Mouse (Mus musculus) ES-E14 (cell line): ENCODE data around the gene Rnf141. TPM values are rescaled to one million over a fixed set of nuclear protein-coding genes. Genes with fewer than 3 reads are reported as not detected.

Source experiments
- DNase-seq: peaks from one replicate; pipeline ENCODE4 v3.0.0-alpha.2; 2013; ENCODE audit warnings: low read depth, low spot score
- H3K27ac ChIP-seq: 2 replicates; pipeline ENCODE4 v1.5.1; 2012; ENCODE audit warnings: low read depth, mild to moderate bottlenecking, low read length, moderate library complexity, mixed read lengths; ENCODE audit not compliant: poor library complexity, insufficient read depth, severe bottlenecking
- H3K36me3 ChIP-seq: 2 replicates; pipeline ENCODE4 v1.6.1; 2012; ENCODE audit warnings: mild to moderate bottlenecking, low read length, moderate library complexity, mixed read lengths; ENCODE audit not compliant: control insufficient read depth, poor library complexity, insufficient read depth, severe bottlenecking
- H3K4me1 ChIP-seq, 2 experiments: fragments of 150-350 bp in 1 of 2; sonication (generic) in 1 of 2; 2 replicates each; pipeline ENCODE4 v1.6.1; 2012; ENCODE audit warnings: low read length in 2 of 2, mild to moderate bottlenecking in 1 of 2, mixed read lengths in 1 of 2; ENCODE audit not compliant: control insufficient read depth in 2 of 2, insufficient read depth in 2 of 2, poor library complexity in 1 of 2
- H3K4me3 ChIP-seq, 2 experiments: fragments of 150-350 bp in 1 of 2; sonication (generic) in 1 of 2; 2 replicates each; pipeline ENCODE4 v1.5.1; 2012; ENCODE audit warnings: low read length in 2 of 2, low read depth in 1 of 2, mild to moderate bottlenecking in 1 of 2, mixed read lengths in 1 of 2; ENCODE audit not compliant: insufficient read depth in 1 of 2, poor library complexity in 1 of 2, severe bottlenecking in 1 of 2
- H3K9ac ChIP-seq: 2 replicates; pipeline ENCODE4 v1.6.1; 2012; ENCODE audit warnings: low read depth, mild to moderate bottlenecking, low read length, mixed read lengths; ENCODE audit not compliant: poor library complexity, insufficient read depth, severe bottlenecking
- H3K9me3 ChIP-seq: fragments of 150-350 bp; sonication (generic); 2 replicates; pipeline ENCODE4 v1.6.1; 2012; ENCODE audit warnings: low read depth, mild to moderate bottlenecking, low read length; ENCODE audit not compliant: control insufficient read depth, insufficient read depth
- CHD2 ChIP-seq: IDR thresholded peaks from 2 replicates; pipeline ENCODE4 v1.6.1; 2014; ENCODE audit warnings: mild to moderate bottlenecking, low read depth, low read length, inconsistent platforms
- HCFC1 ChIP-seq: IDR thresholded peaks from 2 replicates; pipeline ENCODE4 v1.6.1; 2012; ENCODE audit warnings: low read length, inconsistent platforms, borderline replicate concordance; ENCODE audit not compliant: insufficient read depth
- MAFK ChIP-seq: IDR thresholded peaks from 2 replicates; pipeline ENCODE4 v1.6.1; 2014; ENCODE audit warnings: mild to moderate bottlenecking, low read depth, low read length, inconsistent platforms; ENCODE audit not compliant: insufficient read depth
- ZC3H11A ChIP-seq: IDR thresholded peaks from 2 replicates; pipeline ENCODE4 v1.6.1; 2012; ENCODE audit warnings: low read depth, mild to moderate bottlenecking, inconsistent platforms, low read length, borderline replicate concordance
- ZNF384 ChIP-seq: IDR thresholded peaks from 2 replicates; pipeline ENCODE4 v1.6.1; 2012; ENCODE audit warnings: low read depth, low read length, inconsistent platforms
- in situ Hi-C, 2 experiments: fragments of 600-800 bp; cut with MboI; formaldehyde crosslinking; loops; one replicate each; pipeline ENCODE4 v1.15.1; 2025; ENCODE audit warnings: low sequenced_read_pairs in 2 of 2, inconsistent platforms in 1 of 2; ENCODE audit not compliant: unreplicated experiment in 2 of 2
- total RNA-seq: library from RNA; depleted of rRNA; stranded (reverse); fragments of 300-350 nt; gene quantifications from 2 replicates; pipeline ENCODE4 v1.2.3, GENCODE M21; 2012

Rnf141 gene
- total RNA-seq, 1 experiment = 25.0 TPM

DNA sequence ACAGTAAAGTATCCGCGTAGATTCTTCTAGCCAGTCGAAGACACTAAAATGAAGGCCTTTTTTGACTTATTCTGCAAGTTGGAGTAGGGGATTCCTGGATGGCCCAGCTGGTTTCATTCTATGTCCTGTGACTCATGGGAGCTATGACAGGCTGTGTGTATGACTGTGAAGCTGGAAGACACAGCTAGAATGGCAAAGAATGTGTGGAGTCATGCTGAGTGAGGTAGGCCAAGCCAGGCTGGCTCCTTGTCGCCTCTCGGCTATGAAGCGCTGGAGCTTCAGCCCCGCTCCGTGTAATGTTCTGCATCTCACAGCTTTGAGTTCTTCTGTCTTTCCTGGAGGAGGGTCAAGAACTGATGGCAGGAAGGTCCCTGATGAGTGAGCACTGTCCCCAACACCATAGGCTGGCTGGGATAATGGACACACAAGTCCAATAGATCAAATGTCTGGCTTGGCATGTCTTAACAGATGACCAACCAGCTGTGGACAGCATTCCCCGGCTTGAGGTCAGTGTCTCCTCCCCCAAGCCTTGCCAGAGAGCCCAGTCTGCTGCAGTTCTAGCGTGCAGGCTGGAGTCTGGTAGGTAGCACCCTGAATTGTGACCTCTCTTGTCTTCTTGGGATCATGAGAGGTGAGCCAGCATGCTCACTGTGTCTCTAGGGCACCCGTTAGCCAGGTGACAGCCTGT, 46.4 kb downstream of the Rnf141 start:
- in situ Hi-C loops = no loop called here
- Histone ChIP-seq H3K27ac (no peak overlapping the region), H3K36me3 (peaks cover 2% of the 10 kb centered on the region; the same call in 1 of the 2 replicates), H3K9ac (no peak overlapping the region), H3K9me3 (no peaks in the 10 kb centered on the region), H3K4me3 (no peak overlapping the region), H3K4me1 (0 out of 4 replicates have a peak, but pooled peaks cover 0 to 2% of the 10 kb centered on the region in 2 experiments)
- DNase-seq = no peak
- TF ChIP-seq ZNF384 = no peak
- TF ChIP-seq HCFC1 = no peak
- TF ChIP-seq CHD2 = no peak
- TF ChIP-seq ZC3H11A = no peak
- TF ChIP-seq MAFK = no peak

GRCm38 (mm10) chr7:110796367-110797051, 47.7 kb downstream of the Rnf141 start:
- 0 out of 4 replicates have a peak, but pooled peaks cover 0 to 2% of the 10 kb centered on the region in 2 experiments for H3K4me1 ChIP-seq
- H3K4me3 ChIP-seq = no peak overlapping the region
- DNase-seq = no peak
- H3K27ac ChIP-seq = no peak overlapping the region
- H3K36me3 ChIP-seq = peaks cover 2% of the 10 kb centered on the region; the same call in 1 of the 2 replicates
- no peak for TF ChIP-seq ZNF384
- TF ChIP-seq HCFC1 = no peak
- TF ChIP-seq CHD2 = no peak
- TF ChIP-seq ZC3H11A = no peak
- no peak for TF ChIP-seq MAFK
- H3K9ac ChIP-seq = no peak overlapping the region
- H3K9me3 ChIP-seq = no peaks in the 10 kb centered on the region
- in situ Hi-C loops = no loop called here

- Histone ChIP-seq H3K4me1 (no peaks in the 10 kb centered on the region), H3K9ac (no peak overlapping the region), H3K9me3 (no peaks in the 10 kb centered on the region), H3K36me3 (no peaks in the 10 kb centered on the region), H3K4me3 (no peak overlapping the region), H3K27ac (no peak overlapping the region)
- no peak for TF ChIP-seq ZC3H11A
- TF ChIP-seq CHD2 = no peak
- in situ Hi-C loops = no loop called here
- DNase-seq = no peak
Measured at GRCm38 (mm10) chr7:110794722-110795121, 49.5 kb downstream of the Rnf141 start.

GRCm38 (mm10) chr7:110792834-110793233, 51.4 kb downstream of the Rnf141 start:
- Histone ChIP-seq H3K27ac (no peak overlapping the region), H3K9me3 (no peaks in the 10 kb centered on the region), H3K4me1 (no peaks in the 10 kb centered on the region), H3K9ac (no peak overlapping the region), H3K4me3 (no peak overlapping the region), H3K36me3 (no peaks in the 10 kb centered on the region)
- DNase-seq = no peak
- no peak for TF ChIP-seq ZC3H11A
- in situ Hi-C loops = no loop called here

GRCm38 (mm10) chr7:110792201-110792600, 52.1 kb downstream of the Rnf141 start:
- H3K9me3 ChIP-seq = no peaks in the 10 kb centered on the region
- no peak overlapping the region for H3K4me3 ChIP-seq
- no peaks in the 10 kb centered on the region for H3K4me1 ChIP-seq
- H3K27ac ChIP-seq = no peak overlapping the region
- H3K9ac ChIP-seq = no peak overlapping the region
- no peaks in the 10 kb centered on the region for H3K36me3 ChIP-seq
- no peak for DNase-seq
- no peak for TF ChIP-seq MAFK
- TF ChIP-seq HCFC1 = no peak
- no peak for TF ChIP-seq CHD2
- TF ChIP-seq ZNF384 = no peak
- in situ Hi-C loops = no loop called here
